Mouse (Mus musculus): Measurements from ENCODE around the gene Adam10.

DNA sequence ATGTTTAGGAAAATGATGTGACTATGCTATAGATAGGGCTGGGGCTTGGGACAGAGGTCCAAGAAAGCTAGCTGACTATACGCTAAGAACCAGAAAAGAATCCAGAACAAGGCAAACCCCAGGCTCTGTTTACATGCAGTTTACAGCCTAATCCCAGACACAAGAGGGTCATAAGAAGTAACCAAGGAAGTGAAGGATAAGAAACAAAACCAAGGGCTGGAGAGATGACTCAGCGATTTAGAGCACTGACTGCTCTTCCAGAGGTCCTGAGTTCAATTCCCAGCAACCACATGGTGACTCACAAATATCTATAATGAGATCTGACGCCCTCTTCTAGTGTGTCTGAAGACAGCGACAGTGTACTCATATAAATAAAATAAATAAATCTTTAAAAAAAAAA, 3.7 kb upstream of the Adam10 start:
- TF ChIP-seq CTCF (IDR thresholded peaks at IDR 0.05; ENCODE audit: insufficient read depth, low read depth, low read length): no peak
- TF ChIP-seq POLR2A (IDR thresholded peaks at IDR 0.05; ENCODE audit: insufficient read depth, low read depth, low read length): no peak

Measured in olfactory bulb, adult 2 months (tissue).